Mouse (Mus musculus): ENCODE measurements around the gene Fut1. TPM values are rescaled to one million over a fixed set of nuclear protein-coding genes. Genes with fewer than 3 reads are reported as not detected.

Fut1 gene
- polyA plus RNA-seq, 1 experiment from 2014 or later: not detected

- Histone ChIP-seq H3K4me3 (ENCODE audit: inconsistent target) (no peak overlapping the region), H3K27ac (no peak overlapping the region), H3K36me3 (ENCODE audit: inconsistent target) (no peaks in the 10 kb centered on the region), H3K79me2 (ENCODE audit: inconsistent target) (no peaks in the 10 kb centered on the region)
- 84% methylated on average over 8 of the region's 8 CpGs for WGBS (ENCODE audit: missing documents)
Observed at GRCm38 (mm10) chr7:45625481-45625880, 8.4 kb downstream of the Fut1 start.

GRCm38 (mm10) chr7:45626571-45627076 lies 9.5 kb downstream of the Fut1 start:
- Histone ChIP-seq H3K4me3 (ENCODE audit: inconsistent target) (no peak overlapping the region), H3K79me2 (ENCODE audit: inconsistent target) (no peaks in the 10 kb centered on the region), H3K27ac (no peak overlapping the region), H3K36me3 (ENCODE audit: inconsistent target) (no peaks in the 10 kb centered on the region)
- 99% methylated on average over 6 of the region's 7 CpGs for WGBS (ENCODE audit: missing documents)

GRCm38 (mm10) chr7:45627261-45627660 lies 10.2 kb downstream of the Fut1 start, which contains the start of gene Rasip1:
Gene Rasip1, plus strand, starts transcription at chr7:45627488.
- no peaks in the 10 kb centered on the region for H3K79me2 ChIP-seq (ENCODE audit: inconsistent target)
- WGBS (ENCODE audit: missing documents): 64% methylated on average over 9 of the region's 9 CpGs
- H3K36me3 ChIP-seq (ENCODE audit: inconsistent target): no peaks in the 10 kb centered on the region
- H3K27ac ChIP-seq: no peak within 1 kb of the TSS
- no peak within 1 kb of the TSS for H3K4me3 ChIP-seq (ENCODE audit: inconsistent target)

- 2% methylated on average over 95 of the region's 105 CpGs for WGBS (ENCODE audit: missing documents)
- H3K4me3 ChIP-seq (ENCODE audit: inconsistent target): no peak overlapping the region
- no peaks in the 10 kb centered on the region for H3K79me2 ChIP-seq (ENCODE audit: inconsistent target)
- no peaks in the 10 kb centered on the region for H3K36me3 ChIP-seq (ENCODE audit: inconsistent target)
- no peak overlapping the region for H3K27ac ChIP-seq
Observed at GRCm38 (mm10) chr7:45628364-45629294, 11.5 kb downstream of the Fut1 start.

GRCm38 (mm10) chr7:45630064-45630907 lies 13.2 kb downstream of the Fut1 start:
- H3K27ac ChIP-seq: no peak overlapping the region
- H3K4me3 ChIP-seq (ENCODE audit: inconsistent target): no peak overlapping the region
- WGBS (ENCODE audit: missing documents): 95% methylated on average over 20 of the region's 23 CpGs
- no peaks in the 10 kb centered on the region for H3K36me3 ChIP-seq (ENCODE audit: inconsistent target)
- H3K79me2 ChIP-seq (ENCODE audit: inconsistent target): no peaks in the 10 kb centered on the region

GRCm38 (mm10) chr7:45632499-45632898 lies 15.4 kb downstream of the Fut1 start:
- Histone ChIP-seq H3K79me2 (ENCODE audit: inconsistent target) (no peaks in the 10 kb centered on the region), H3K36me3 (ENCODE audit: inconsistent target) (no peaks in the 10 kb centered on the region), H3K27ac (no peak overlapping the region), H3K4me3 (ENCODE audit: inconsistent target) (no peak overlapping the region)
- WGBS (ENCODE audit: missing documents): 74% methylated on average over 35 of the region's 35 CpGs

- H3K36me3 ChIP-seq (ENCODE audit: inconsistent target): no peaks in the 10 kb centered on the region
- no peaks in the 10 kb centered on the region for H3K79me2 ChIP-seq (ENCODE audit: inconsistent target)
- peak overlapping the region; percentile 49 for H3K27ac ChIP-seq
- H3K4me3 ChIP-seq (ENCODE audit: inconsistent target): no peak overlapping the region
- 48% methylated on average over 11 of the region's 11 CpGs for WGBS (ENCODE audit: missing documents)
Observed at GRCm38 (mm10) chr7:45634946-45635681, 18.0 kb downstream of the Fut1 start.

GRCm38 (mm10) chr7:45635711-45636688 lies 18.9 kb downstream of the Fut1 start:
- 62% methylated on average over 15 of the region's 15 CpGs for WGBS (ENCODE audit: missing documents)
- Histone ChIP-seq H3K36me3 (ENCODE audit: inconsistent target) (no peaks in the 10 kb centered on the region), H3K79me2 (ENCODE audit: inconsistent target) (no peaks in the 10 kb centered on the region), H3K27ac (peak overlapping the region; percentile 49), H3K4me3 (ENCODE audit: inconsistent target) (no peak overlapping the region)

GRCm38 (mm10) chr7:45637710-45638109 lies 20.6 kb downstream of the Fut1 start:
- Histone ChIP-seq H3K4me3 (ENCODE audit: inconsistent target) (no peak overlapping the region), H3K36me3 (ENCODE audit: inconsistent target) (no peaks in the 10 kb centered on the region), H3K79me2 (ENCODE audit: inconsistent target) (no peaks in the 10 kb centered on the region), H3K27ac (no peak overlapping the region)
- WGBS (ENCODE audit: missing documents): 83% methylated on average over 6 of the region's 6 CpGs

- 92% methylated on average over 29 of the region's 29 CpGs for WGBS (ENCODE audit: missing documents)
- Histone ChIP-seq H3K79me2 (ENCODE audit: inconsistent target) (no peaks in the 10 kb centered on the region), H3K36me3 (ENCODE audit: inconsistent target) (no peaks in the 10 kb centered on the region), H3K4me3 (ENCODE audit: inconsistent target) (no peak overlapping the region), H3K27ac (no peak overlapping the region)
Observed at GRCm38 (mm10) chr7:45638623-45639401, 21.7 kb downstream of the Fut1 start.

GRCm38 (mm10) chr7:45639561-45640027 lies 22.5 kb downstream of the Fut1 start, which contains the start of gene Mamstr:
Gene Mamstr, plus strand, starts transcription at chr7:45639977.
- Histone ChIP-seq H3K4me3 (ENCODE audit: inconsistent target) (no peak within 1 kb of the TSS), H3K36me3 (ENCODE audit: inconsistent target) (no peaks in the 10 kb centered on the region), H3K27ac (no peak within 1 kb of the TSS), H3K79me2 (ENCODE audit: inconsistent target) (no peaks in the 10 kb centered on the region)
- WGBS (ENCODE audit: missing documents): 95% methylated on average over 16 of the region's 19 CpGs

GRCm38 (mm10) chr7:45640191-45640957 lies 23.3 kb downstream of the Fut1 start:
- Histone ChIP-seq H3K27ac (no peak overlapping the region), H3K36me3 (ENCODE audit: inconsistent target) (no peaks in the 10 kb centered on the region), H3K79me2 (ENCODE audit: inconsistent target) (no peaks in the 10 kb centered on the region), H3K4me3 (ENCODE audit: inconsistent target) (no peak overlapping the region)
- WGBS (ENCODE audit: missing documents): 95% methylated on average over 19 of the region's 19 CpGs
